Mouse (Mus musculus) heart, postnatal 25 days (tissue): Measurements from ENCODE around the gene Arhgap15. TPM values are rescaled to one million over a fixed set of nuclear protein-coding genes. Genes with fewer than 3 reads are reported as not detected.
"Not testable (repeated sequence)": the region's sequence is repeated elsewhere in the genome, so short reads cannot be mapped to it uniquely, and the experiment has no call there.

ENCODE experiments used
- DNase-seq: peaks from one replicate; pipeline ENCODE4 v3.0.0; 2022; ENCODE audit warnings: low spot score
- intact Hi-C: fragments of 180-260 bp; cut with DNase I; formaldehyde crosslinking; loops from one replicate; pipeline ENCODE4 v1.15.1; 2025
- total RNA-seq, 2 experiments: library from RNA; stranded (reverse); gene quantifications; 2 replicates each; pipeline ENCODE4 v1.2.3; 2021

Arhgap15 gene
- total RNA-seq, result under 1 TPM; 0.42 to 0.92 TPM

DNA sequence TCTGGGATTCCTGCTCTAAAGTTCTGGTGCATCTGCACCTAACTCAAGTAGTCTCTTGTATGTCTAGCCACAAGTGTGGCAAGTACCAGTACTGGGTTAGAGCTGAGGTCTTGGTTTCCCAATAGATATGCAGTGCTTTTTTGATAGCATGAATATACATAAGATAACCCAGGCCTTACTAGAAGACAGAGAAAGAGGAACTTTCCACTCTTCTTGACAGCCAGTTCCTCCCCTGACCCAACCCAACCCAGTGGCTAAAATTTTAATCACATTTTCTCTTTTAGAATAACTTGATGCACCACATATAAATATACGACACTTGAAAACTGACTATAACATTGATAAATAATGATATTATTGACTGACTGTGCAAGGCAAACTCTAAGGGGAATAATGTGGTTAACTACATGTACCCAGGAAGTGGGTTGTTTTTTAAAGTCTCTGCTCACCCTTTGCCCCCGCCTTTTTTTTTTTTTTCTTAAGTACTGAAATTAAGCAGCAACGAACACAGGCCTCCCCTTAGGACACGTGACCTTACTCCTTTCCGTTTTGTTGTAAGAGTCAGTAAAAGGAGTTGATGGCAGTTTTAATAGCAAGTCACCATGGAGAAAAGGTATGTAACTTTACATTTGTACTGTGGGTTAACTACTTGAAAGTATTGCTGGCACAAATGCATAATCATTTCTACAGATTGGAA, at the start of gene Arhgap15:
Gene Arhgap15 (plus strand): TSS at position 538 of the 697 bp plus-strand sequence.
- no peak for DNase-seq
- intact Hi-C loops, result no loop called here

DNA sequence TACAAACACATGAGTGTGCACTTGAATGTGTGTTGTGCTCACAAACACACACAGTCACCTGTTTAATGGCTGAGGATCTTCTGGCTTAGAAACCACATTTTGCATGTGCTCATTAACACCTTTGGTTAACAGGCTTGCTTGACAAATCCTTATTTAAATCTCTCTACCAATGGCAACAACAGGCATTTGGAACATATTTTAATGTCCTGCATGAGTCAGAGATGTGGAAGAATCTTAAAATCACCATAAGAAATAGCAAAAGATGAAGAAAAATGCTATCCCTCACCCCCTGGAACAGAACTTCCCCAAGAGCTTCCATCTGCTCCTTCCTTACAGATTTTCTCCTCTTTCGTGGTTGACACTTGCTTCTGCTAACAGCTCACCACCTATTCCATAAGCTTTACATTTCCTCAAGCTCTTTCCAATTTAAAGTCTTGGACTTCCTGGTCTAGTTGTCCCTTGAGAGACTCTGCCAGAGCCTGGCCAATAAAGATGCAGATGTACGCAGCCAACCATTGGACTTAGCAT, 35.9 kb upstream of the Arhgap15 start:
- DNase-seq, result no peak
- intact Hi-C loops, result no loop called here

DNA sequence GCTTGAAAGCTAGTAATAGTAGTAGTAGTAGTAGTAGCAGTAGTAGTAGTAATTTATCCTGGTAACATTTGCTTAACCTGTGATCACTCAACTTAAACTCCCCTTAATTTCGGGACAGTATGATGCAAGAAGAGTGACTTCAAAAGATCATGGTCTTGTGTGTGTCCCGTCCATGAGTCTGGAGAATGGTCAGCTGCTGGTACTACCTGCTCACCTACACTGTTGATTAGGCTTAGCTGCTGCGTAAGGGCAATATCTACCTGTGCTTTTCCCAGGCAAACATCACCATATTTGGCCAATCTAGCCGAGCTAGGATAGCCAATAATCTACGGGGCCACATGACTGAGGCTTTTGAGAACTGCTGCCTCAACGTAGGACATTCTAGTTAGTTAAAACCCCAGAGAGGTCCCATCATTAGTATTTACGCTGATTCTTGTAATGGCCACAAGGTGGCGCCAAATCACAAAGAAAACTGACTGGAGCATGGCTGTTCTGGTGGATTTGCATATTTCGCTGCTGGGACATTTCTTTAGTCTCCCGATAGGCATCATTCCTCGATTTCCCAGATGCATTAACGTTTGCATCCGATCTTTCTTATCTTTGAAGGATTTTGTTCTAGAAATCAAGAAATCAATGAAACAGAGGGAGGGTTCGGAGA, 26.0 kb upstream of the Arhgap15 start:
- peak; percentile 6 for DNase-seq
- intact Hi-C loops, result loop anchor here (5.0 kb wide), 2 partner anchors 130 to 180 kb away; no protein-coding TSS in a partner anchor

DNA sequence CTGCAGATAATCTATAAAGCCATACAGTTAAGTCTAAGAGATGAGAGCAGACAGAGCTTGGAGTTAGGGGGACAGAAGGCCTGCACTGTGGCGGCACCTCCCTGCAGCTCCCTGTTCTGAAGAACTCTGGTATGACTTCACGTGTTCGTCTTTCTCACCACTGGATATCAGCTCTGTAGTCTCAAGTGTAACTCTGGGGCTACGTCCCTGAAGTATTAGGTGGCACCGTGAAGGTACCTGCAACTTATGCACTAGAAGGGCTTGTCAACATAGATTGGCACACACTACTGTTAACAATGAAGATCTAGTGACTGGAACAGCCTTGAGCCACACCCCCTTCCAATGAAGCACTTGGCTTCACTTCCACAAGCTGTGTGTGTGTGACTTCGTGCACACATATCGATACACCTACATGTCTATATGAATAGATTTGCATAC, 25.5 kb upstream of the Arhgap15 start:
- intact Hi-C loops, result loop anchor here (5.0 kb wide), 2 partner anchors 129 to 179 kb away; no protein-coding TSS in a partner anchor

DNA sequence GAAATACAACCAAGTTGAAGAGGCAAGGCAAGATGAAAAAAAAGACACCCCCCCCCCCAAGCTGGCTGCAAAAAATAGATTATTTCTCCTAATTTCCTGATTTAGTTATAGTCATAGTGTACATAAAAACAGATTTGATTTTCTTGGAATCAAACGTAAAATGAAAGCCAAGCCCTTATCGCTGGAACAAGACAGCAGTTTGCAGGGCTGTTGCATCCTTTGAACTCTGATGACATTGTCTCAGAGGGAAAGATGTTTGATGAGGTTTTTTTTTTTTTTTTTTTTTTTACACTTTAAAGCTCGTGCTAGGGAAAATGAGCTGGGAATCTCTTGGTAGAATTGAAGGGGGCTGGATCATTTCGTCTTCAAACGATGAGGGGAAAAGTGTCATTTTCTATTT, 21.4 kb upstream of the Arhgap15 start:
- no peak for DNase-seq
- intact Hi-C loops, result no loop called here

More for the DNA sequence above, 25.5 kb upstream of the Arhgap15 start:
- DNase-seq, result no peak

DNA sequence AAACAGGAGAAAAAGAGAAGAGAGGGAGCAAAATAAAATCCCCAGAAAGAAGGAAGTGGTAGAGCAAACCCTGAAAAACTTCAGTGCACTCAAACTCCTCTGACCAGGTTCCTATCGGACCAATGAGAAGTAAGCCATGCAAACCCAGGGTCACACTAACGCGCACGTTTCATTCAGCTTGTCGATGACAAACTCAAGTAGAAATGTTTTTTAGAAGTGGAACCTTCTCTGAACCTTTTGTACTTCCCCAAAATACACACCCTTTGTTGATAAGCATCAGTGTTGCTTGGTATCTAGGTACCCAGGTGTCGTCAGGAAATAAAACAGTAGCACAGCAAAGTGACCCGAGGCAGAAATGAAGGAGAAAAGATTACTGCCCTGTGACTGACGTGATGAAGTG, 20.9 kb upstream of the Arhgap15 start:
- DNase-seq, result no peak
- intact Hi-C loops, result no loop called here

DNA sequence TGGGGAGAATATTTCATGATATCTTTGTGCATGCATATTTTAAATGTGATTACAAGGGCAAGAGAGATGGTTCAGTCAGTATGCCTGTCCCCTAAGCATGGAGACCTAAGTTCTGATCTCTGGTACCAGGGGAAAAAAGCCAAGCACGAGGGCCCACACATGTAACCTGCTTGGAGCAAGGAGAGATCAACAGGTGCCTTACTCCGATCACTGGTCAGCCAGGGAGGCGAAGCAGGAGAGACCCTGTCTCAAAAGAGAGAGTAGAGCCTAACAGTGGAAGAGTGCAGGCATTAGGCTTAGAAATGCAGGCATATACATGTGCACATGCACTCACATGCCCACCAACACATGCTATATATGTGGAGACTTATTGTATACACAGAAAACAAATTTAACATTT, 19.8 kb upstream of the Arhgap15 start:
- intact Hi-C loops, result no loop called here
- DNase-seq, result no peak

DNA sequence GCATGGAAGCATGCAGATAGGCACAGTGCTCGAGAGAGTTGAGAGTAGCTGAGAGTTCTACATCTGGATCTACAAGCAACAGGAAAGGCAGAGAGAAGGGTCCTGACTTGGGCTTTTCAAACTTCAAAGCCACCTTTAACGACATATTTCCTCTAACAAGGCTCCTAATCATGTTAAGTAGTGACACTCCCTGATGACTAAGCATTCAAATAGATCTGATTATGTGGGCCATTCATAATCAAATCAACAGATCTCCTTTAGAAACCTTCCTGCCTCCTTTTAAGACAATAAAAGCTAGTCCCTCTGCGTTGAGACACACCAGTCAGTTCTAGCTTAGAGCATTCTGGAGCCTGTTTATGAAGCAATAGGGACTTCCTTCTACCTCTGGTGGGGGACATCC, 16.2 kb upstream of the Arhgap15 start:
- DNase-seq, result no peak
- intact Hi-C loops, result no loop called here

DNA sequence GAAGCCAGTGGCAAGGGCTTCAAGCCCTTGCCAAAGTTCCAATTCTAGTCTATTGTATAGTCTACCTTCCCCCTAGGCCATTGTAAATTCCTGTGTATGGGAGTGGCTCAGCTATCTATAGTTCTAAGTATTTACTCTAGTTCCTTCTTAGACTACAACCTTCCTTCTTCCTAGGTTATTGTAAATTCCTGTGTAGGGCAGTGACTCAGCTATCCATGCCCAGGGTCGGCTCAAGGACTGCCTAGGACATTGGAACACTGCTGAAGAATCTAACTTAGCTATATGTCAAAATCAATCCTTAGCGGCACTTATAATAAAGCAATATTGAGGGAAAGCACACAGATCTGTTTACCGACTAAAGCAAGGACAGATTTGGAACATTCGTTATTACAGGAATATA, 13.6 kb upstream of the Arhgap15 start:
- DNase-seq, intact Hi-C loops: not testable (repeated sequence)

DNA sequence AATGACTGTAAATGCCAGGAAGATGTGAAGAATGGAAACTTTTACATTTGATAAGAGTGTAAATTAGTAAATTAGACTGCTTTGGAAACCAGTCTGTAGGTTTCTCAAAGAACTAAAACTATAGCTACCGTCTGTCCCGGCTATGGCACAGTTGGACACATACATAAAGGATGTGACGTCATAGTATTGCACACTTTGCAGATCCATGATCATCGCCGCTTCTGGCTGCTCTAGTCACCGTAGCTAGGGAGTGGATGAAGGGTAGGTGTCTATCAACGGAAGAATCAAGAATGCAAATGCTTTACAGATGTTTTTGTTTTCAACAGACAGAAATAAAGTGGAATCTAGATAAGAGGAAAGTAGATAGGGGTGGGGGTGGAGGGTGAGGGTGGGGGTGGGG, 11.1 kb upstream of the Arhgap15 start:
- intact Hi-C loops, result no loop called here
- DNase-seq, result no peak

DNA sequence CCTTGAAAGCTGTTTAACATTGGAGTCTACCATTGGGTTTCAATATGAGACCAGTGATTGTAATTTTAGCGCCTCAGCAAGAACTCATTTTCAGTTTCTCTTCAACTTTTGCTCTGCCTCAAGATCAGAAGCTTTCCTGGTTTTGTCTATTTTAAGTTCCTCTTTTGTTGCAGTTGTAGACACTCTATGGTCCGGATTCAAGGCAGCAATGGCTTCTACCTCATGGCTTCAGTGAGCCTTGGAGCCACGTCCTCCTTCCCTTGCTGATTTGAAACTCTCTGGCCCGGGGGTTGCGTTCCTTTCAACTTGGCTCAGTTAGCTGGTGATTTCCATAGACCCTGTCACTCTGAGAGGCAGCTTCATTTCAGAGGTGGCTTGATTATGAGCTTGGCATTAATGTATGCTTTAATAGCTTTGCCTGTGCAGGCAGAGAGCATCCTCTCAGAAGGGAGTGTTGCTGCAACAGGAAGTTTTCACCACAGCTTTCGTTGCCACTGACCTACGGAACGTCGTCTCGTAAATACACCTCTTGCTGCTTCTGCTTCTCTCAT, 10.0 kb upstream of the Arhgap15 start:
- intact Hi-C loops, result no loop called here
- no peak for DNase-seq

DNA sequence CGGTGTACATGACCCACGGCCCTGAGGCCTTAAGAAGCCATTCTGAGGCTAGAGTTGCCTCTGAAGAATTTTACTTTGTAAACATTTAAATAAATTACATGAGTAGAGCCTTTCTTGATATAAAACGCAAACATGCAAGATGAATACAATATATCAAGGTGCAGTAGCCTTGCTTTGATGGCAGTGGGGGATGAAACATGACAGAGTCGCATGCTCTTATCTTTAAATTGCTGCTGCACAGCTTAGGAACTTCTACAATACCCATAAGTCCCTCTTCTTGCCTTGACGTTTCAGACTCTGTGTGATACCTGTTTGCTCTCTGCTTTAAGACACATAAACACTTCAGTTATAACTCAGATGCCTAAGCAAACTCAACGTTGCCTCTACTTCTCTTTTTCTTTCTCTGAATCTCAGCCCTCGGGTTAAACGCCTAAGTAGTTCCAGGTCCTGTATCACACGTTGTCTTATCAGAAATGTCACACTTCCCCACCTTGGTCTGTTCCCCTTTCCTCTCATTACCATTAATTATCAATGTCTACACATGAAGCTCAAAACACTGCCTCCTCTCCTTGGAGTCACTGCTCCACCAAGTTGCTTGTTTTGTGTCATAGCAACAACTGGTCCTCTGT, 9.3 kb upstream of the Arhgap15 start:
- no peak for DNase-seq
- intact Hi-C loops, result no loop called here

DNA sequence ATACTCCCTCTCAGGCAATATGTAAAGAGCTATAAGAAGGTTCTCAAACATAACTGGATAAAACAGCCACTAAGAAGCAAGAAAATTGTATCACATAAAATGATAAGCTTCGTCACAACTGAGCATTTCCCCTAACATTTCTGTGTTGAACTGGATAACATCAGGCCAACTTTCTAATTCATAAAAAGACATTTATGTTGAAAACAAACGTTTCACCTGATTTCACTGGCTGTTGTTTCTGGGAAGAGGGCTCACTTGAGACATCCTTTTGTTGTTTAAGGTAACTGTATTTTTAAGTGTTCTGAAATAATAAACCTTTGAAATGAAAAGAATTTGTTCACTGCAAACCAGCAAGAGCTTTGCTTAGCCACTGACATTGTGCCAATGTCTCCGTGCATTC, 697 bp downstream of the Arhgap15 start:
- no peak for DNase-seq
- intact Hi-C loops, result no loop called here

DNA sequence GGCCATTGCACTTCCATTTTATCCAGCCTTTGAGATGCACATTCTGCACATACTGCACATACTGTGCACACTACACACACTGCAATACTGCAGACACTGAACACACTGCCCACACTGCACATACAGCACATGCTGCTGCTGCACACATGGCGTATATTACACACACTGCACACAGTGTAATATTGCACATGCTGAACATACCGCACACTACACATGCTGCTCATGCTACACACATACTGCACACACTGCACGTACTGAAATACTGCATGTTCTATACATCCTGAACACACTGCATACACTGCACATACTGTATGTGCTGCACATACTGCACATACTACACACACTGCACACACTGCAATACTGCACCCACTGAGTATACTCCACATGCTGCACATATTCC, 7.3 kb downstream of the Arhgap15 start:
- DNase-seq, result no peak
- intact Hi-C loops, result no loop called here

DNA sequence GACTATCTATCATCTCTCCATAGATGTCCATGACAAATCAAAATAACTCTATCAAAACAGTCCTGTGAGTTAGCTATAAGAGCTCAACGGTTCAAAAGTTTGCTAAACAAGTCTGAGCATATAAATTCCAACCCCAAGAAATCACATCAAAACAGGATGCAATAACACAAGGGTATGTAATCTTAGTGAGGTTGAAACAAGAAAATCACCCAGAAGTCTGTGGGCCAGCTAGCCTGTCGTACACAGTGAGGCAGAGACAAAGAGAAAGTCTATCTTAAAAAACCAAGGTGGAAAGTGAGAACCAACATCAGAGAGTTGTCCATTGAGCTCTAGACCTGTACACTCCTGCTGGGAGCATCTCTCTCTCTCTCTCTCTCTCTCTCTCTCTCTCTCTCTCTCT, 8.0 kb downstream of the Arhgap15 start:
- intact Hi-C loops, result no loop called here

DNA sequence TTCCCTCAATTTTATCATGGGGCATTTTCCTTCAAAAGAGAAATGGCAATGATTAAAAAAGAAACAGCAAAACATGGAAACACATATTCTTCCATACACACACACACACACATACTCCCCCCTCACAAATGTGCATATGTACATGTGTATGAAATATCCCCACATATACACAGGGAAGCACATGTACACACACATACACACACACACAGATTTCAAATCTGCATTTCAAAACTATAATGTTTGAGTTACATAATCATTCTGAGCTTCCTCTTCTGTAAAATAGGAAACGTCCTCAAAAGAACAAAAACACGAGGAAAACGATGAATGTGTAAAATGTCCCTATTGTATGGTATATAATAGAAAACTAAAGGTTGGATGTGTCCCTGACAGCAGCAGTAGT, 13.1 kb downstream of the Arhgap15 start:
- intact Hi-C loops, result no loop called here
- DNase-seq, result no peak

More for the DNA sequence above, 8.0 kb downstream of the Arhgap15 start:
- no peak for DNase-seq

DNA sequence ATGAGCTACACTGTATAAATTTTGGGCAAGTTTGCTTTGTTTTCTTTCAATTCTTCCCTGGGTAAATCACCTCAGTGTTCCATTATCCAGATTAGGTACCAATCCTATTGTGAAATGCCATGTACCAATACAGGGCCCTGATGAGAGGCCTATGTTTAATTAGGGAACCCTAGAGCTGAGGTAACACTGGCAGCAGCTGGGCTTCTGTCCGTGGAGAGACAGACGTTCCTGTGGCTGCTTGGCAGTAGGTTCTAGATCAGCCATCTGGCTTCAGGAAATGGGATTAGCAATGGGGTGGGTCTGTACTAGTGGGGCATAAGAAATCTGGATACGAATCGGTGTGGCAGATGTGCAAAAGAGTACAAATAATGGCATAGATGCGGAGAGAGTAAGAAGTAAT, 14.7 kb downstream of the Arhgap15 start:
- DNase-seq, result no peak
- intact Hi-C loops, result no loop called here

DNA sequence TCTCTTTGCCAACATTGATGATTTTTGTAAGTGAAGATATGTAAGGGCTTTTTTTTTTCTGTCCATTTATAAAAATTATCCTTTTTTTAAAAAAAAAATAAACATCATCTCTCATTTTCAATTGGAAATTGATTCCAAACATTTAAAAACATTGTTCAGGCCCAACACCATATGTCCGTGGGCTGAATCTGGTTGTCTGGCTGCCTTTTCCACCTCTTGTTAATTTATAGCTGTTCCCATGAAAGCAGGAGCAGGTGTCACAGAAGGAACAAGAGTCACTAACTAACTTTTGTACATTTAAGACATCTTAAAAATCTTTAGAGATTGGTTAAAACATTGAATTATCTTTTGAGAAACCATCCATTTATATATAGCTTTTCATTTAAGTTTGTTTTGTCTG, 15.8 kb downstream of the Arhgap15 start:
- intact Hi-C loops, result no loop called here
- DNase-seq, result no peak

DNA sequence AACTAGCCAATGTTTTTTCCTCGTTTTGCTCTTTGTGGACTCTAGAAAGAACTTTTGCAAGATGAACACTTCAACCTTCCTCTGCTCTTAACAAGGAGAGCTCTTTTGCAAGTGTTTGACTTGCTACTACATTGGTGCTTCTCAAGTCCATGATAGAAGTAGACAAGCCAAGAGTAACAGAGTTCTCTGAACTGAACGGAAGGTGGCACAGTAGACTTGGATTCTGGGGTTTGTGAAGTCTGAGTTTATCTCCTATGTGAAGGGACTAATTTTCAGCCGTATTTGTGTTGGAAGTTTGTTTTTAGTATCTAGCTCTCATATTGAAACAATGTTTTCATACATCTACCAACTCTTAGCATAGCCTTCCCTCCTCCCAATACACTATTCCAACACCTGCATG, 17.6 kb downstream of the Arhgap15 start:
- intact Hi-C loops, result no loop called here

DNA sequence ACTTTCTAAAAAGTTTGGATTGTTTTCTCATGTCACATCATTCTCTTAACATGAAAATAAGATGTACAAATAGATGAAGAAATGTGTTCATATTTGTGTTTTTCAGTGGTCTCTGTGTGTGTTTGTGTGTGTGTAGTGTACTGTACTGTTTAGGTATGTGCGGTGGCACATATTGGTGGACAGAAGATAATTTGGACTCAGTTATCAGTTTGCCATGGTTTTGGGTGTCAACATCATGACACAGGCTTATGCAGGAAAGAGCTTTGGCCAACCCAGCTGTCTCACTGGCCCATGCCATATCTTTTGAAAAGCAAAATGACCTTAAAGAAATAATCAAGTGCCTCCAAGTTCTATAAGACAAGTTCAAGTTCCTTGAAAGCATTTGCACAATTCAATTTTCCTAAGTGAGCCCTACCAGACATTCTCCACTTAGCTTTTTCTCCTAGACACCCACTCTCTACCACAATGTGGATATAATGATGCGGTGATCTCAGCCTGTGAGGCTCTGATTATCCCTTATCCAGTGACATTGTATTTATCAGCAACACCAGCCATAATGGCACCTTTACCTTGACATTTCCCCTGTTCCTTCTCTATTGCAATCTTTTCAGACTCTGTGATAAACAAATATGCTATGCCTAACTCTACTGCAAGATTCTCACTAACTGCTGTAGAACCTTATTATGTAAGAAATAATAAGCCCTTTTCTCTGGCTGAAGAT, 21.4 kb downstream of the Arhgap15 start:
- intact Hi-C loops, result no loop called here
- DNase-seq, result no peak

More for the DNA sequence above, 17.6 kb downstream of the Arhgap15 start:
- DNase-seq, result no peak
